Mouse (Mus musculus) heart, embryonic 12.5 days (tissue): ENCODE measurements at regions not wholly inside any gene's neighbourhood (a gene's known extent, or its start where the extent isn't known, plus 50 kb on each side); places are given as distances from the start of the nearest gene placed in this dataset.

Experiments
- ATAC-seq: fragments of 200-750 bp; cut with Nextera tagmentation; 2 replicates; pipeline ENCODE4 v1.8.0; 2017; ENCODE audit warnings: moderate TSS enrichment, moderate library complexity; ENCODE audit not compliant: insufficient number of reproducible peaks, low FRiP score
- H3K27ac ChIP-seq: fragments of 300-500 bp; sonication (generic); 2 replicates; pipeline ENCODE4 v1.5.1; 2016; ENCODE audit warnings: mild to moderate bottlenecking, moderate library complexity; ENCODE audit not compliant: poor library complexity, severe bottlenecking
- H3K27me3 ChIP-seq: fragments of 300-500 bp; sonication (generic); replicated peaks from 2 replicates; pipeline ENCODE4 v1.6.1; 2016; ENCODE audit warnings: mild to moderate bottlenecking, moderate library complexity
- H3K36me3 ChIP-seq: fragments of 300-500 bp; sonication (generic); 2 replicates; pipeline ENCODE4 v1.6.1; 2016; ENCODE audit warnings: mild to moderate bottlenecking, moderate library complexity
- H3K4me1 ChIP-seq: fragments of 300-500 bp; sonication (generic); replicated peaks from 2 replicates; pipeline ENCODE4 v1.6.1; 2016; ENCODE audit warnings: mild to moderate bottlenecking
- H3K4me2 ChIP-seq: fragments of 300-500 bp; sonication (generic); 2 replicates; pipeline ENCODE4 v1.6.1; 2016; ENCODE audit warnings: mild to moderate bottlenecking, moderate library complexity
- H3K4me3 ChIP-seq: fragments of 300-500 bp; sonication (generic); 2 replicates; pipeline ENCODE4 v1.5.1; 2016; ENCODE audit warnings: mild to moderate bottlenecking
- H3K9ac ChIP-seq: fragments of 300-500 bp; sonication (generic); 2 replicates; pipeline ENCODE4 v1.6.1; 2016; ENCODE audit warnings: mild to moderate bottlenecking, moderate library complexity
- H3K9me3 ChIP-seq: fragments of 300-500 bp; sonication (generic); replicated peaks from 2 replicates; pipeline ENCODE4 v1.6.1; 2016; ENCODE audit warnings: mild to moderate bottlenecking, moderate library complexity
- WGBS: fragments of 180-500 bp; shearing (Covaris S2); methylation state at CpG from one replicate; pipeline ENCODE4 v1.1.7; 2016; 5-methylcytosine and 5-hydroxymethylcytosine counted together

GRCm38 (mm10) chr12:44145321-44145720 is 64.8 kb downstream of the Dnajb9 start:
- H3K9me3 ChIP-seq, result peaks cover 4% of the 10 kb centered on the region
- no peaks in the 10 kb centered on the region for H3K36me3 ChIP-seq
- H3K4me1 ChIP-seq, result no peaks in the 10 kb centered on the region
- H3K4me3 ChIP-seq, result no peak overlapping the region
- H3K9ac ChIP-seq, result no peak overlapping the region
- WGBS, result 64% methylated on average over 2 of the region's 2 CpGs
- H3K4me2 ChIP-seq, result no peak overlapping the region
- no peak for ATAC-seq
- H3K27me3 ChIP-seq, result no peaks in the 10 kb centered on the region
- no peak overlapping the region for H3K27ac ChIP-seq

GRCm38 (mm10) chr12:44139026-44139425 is 71.1 kb downstream of the Dnajb9 start:
- H3K9me3 ChIP-seq, result no peaks in the 10 kb centered on the region
- no peak overlapping the region for H3K4me2 ChIP-seq
- 86% methylated on average over 1 of the region's 1 CpGs for WGBS
- ATAC-seq, result no peak
- no peaks in the 10 kb centered on the region for H3K36me3 ChIP-seq
- H3K27me3 ChIP-seq, result no peaks in the 10 kb centered on the region
- no peaks in the 10 kb centered on the region for H3K4me1 ChIP-seq
- no peak overlapping the region for H3K4me3 ChIP-seq
- no peak overlapping the region for H3K27ac ChIP-seq
- H3K9ac ChIP-seq, result no peak overlapping the region

GRCm38 (mm10) chr12:44128874-44129273 is 81.3 kb downstream of the Dnajb9 start:
- H3K9me3 ChIP-seq, result no peaks in the 10 kb centered on the region
- 82% methylated on average over 8 of the region's 8 CpGs for WGBS
- no peaks in the 10 kb centered on the region for H3K36me3 ChIP-seq
- no peak for ATAC-seq
- no peak overlapping the region for H3K4me3 ChIP-seq
- no peaks in the 10 kb centered on the region for H3K27me3 ChIP-seq
- no peak overlapping the region for H3K27ac ChIP-seq
- no peak overlapping the region for H3K9ac ChIP-seq
- H3K4me2 ChIP-seq, result no peak overlapping the region
- H3K4me1 ChIP-seq, result no peaks in the 10 kb centered on the region

- no peak for ATAC-seq
- Histone ChIP-seq H3K36me3 (no peaks in the 10 kb centered on the region), H3K9ac (no peak overlapping the region), H3K4me1 (no peaks in the 10 kb centered on the region; the same call in 1 of the 2 replicates), H3K27ac (no peak overlapping the region), H3K9me3 (no peaks in the 10 kb centered on the region), H3K4me2 (no peak overlapping the region), H3K27me3 (no peaks in the 10 kb centered on the region), H3K4me3 (no peak overlapping the region)
- 38% methylated on average over 2 of the region's 2 CpGs for WGBS
Observed at GRCm38 (mm10) chr12:44105085-44105484, 105.0 kb downstream of the Dnajb9 start.

GRCm38 (mm10) chr12:44099188-44099587 is 110.9 kb downstream of the Dnajb9 start:
- ATAC-seq, result no peak
- WGBS, result 88% methylated on average over 1 of the region's 1 CpGs
- no peak overlapping the region for H3K4me3 ChIP-seq

GRCm38 (mm10) chr12:44071766-44072165 is 138.4 kb downstream of the Dnajb9 start:
- ATAC-seq, result no peak
- no peak overlapping the region for H3K9ac ChIP-seq

More at GRCm38 (mm10) chr12:44099188-44099587, 110.9 kb downstream of the Dnajb9 start:
- Histone ChIP-seq H3K4me2 (no peak overlapping the region), H3K27me3 (no peaks in the 10 kb centered on the region), H3K4me1 (no peaks in the 10 kb centered on the region), H3K36me3 (no peaks in the 10 kb centered on the region), H3K27ac (no peak overlapping the region), H3K9ac (no peak overlapping the region), H3K9me3 (no peaks in the 10 kb centered on the region)

GRCm38 (mm10) chr12:44056493-44057163 is 153.5 kb downstream of the Dnajb9 start:
- 82% methylated on average over 2 of the region's 2 CpGs for WGBS
- no peaks in the 10 kb centered on the region for H3K36me3 ChIP-seq

More at GRCm38 (mm10) chr12:44071766-44072165, 138.4 kb downstream of the Dnajb9 start:
- Histone ChIP-seq H3K9me3 (no peaks in the 10 kb centered on the region), H3K27ac (no peak overlapping the region), H3K4me2 (no peak overlapping the region), H3K36me3 (no peaks in the 10 kb centered on the region), H3K27me3 (no peaks in the 10 kb centered on the region), H3K4me1 (no peaks in the 10 kb centered on the region), H3K4me3 (no peak overlapping the region)
- 82% methylated on average over 5 of the region's 5 CpGs for WGBS

GRCm38 (mm10) chr12:44045806-44046205 is 164.3 kb downstream of the Dnajb9 start:
- Histone ChIP-seq H3K4me1 (peaks cover 12% of the 10 kb centered on the region), H3K27ac (no peak overlapping the region), H3K9ac (no peak overlapping the region), H3K36me3 (no peaks in the 10 kb centered on the region), H3K4me2 (no peak overlapping the region), H3K27me3 (no peaks in the 10 kb centered on the region), H3K9me3 (no peaks in the 10 kb centered on the region), H3K4me3 (no peak overlapping the region)
- ATAC-seq, result no peak
- 69% methylated on average over 2 of the region's 2 CpGs for WGBS

More at GRCm38 (mm10) chr12:44056493-44057163, 153.5 kb downstream of the Dnajb9 start:
- no peak overlapping the region for H3K4me3 ChIP-seq
- no peaks in the 10 kb centered on the region for H3K9me3 ChIP-seq
- no peak for ATAC-seq
- no peaks in the 10 kb centered on the region for H3K4me1 ChIP-seq
- no peak overlapping the region for H3K27ac ChIP-seq
- no peak overlapping the region for H3K9ac ChIP-seq
- H3K27me3 ChIP-seq, result no peaks in the 10 kb centered on the region
- no peak overlapping the region for H3K4me2 ChIP-seq

GRCm38 (mm10) chr12:44044388-44045105 is 165.6 kb downstream of the Dnajb9 start:
- Histone ChIP-seq H3K27ac (peak overlapping the region; percentile 79), H3K4me1 (peaks cover 12% of the 10 kb centered on the region), H3K4me2 (peak overlapping the region; percentile 56), H3K9me3 (no peaks in the 10 kb centered on the region), H3K27me3 (no peaks in the 10 kb centered on the region), H3K36me3 (no peaks in the 10 kb centered on the region), H3K9ac (no peak overlapping the region), H3K4me3 (no peak overlapping the region)
- no peak for ATAC-seq
- WGBS, result 52% methylated on average over 14 of the region's 14 CpGs

- H3K9ac ChIP-seq, result no peak overlapping the region
- no peak overlapping the region for H3K4me3 ChIP-seq
- no peaks in the 10 kb centered on the region for H3K27me3 ChIP-seq
- no peaks in the 10 kb centered on the region for H3K36me3 ChIP-seq
- ATAC-seq, result no peak
- no peak overlapping the region for H3K4me2 ChIP-seq
- no peak overlapping the region for H3K27ac ChIP-seq
- H3K4me1 ChIP-seq, result no peaks in the 10 kb centered on the region
- no peaks in the 10 kb centered on the region for H3K9me3 ChIP-seq
- WGBS, result 54% methylated on average over 2 of the region's 2 CpGs
Observed at GRCm38 (mm10) chr12:44006795-44007194, 203.3 kb downstream of the Dnajb9 start.

GRCm38 (mm10) chr12:43983548-43983947 is 226.6 kb downstream of the Dnajb9 start:
- no peak overlapping the region for H3K4me3 ChIP-seq
- ATAC-seq, result no peak
- H3K9me3 ChIP-seq, result peaks cover 3% of the 10 kb centered on the region; the same call in 1 of the 2 replicates
- H3K27me3 ChIP-seq, result no peaks in the 10 kb centered on the region
- no peak overlapping the region for H3K4me2 ChIP-seq
- H3K9ac ChIP-seq, result no peak overlapping the region
- no peak overlapping the region for H3K27ac ChIP-seq
- no peaks in the 10 kb centered on the region for H3K4me1 ChIP-seq
- 88% methylated on average over 1 of the region's 1 CpGs for WGBS
- H3K36me3 ChIP-seq, result no peaks in the 10 kb centered on the region
